In the genomic region with DNA sequence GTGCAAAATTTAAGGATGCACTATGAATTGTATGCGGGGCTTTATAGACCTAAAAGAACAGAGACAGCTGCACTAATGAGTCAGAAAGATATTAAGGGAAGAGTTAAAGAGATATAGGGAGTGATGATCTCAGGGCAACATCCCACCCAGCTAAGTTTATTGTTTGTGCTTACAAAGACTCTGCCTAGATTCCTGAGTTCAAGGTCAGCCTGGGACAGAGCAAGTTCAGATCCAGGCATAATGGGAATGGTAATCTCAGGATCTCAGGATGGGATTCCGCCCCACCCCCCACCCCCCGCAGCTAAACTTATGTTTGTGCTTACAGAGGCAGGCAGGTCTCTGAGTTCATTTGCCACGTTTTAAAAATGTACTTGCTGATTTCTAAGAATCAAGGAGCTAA, we compare ENCODE assay signal across 13 mouse cellular contexts. TPM values are rescaled to one million over a fixed set of nuclear protein-coding genes. Genes with fewer than 3 reads are reported as not detected.
"Had no signal": no experiment of that assay in that cellular context is flagged by ENCODE, and none has a peak within 500 bp of the region (broad histone marks: within the 10 kb centered on the region; RNA-seq: fewer than 3 reads in every experiment).

No protein-coding gene starts in this region.

- H3K9ac ChIP-seq: liver, embryonic 15.5 days; lung, embryonic 14.5 days; midbrain, embryonic 15.5 days; neural tube, embryonic 12.5 days had no signal

- DNase-seq: kidney, postnatal 14 days; lung, embryonic 14.5 days; thymus, postnatal 4 days had no signal

- H3K27ac ChIP-seq: left cerebral cortex, adult 2 months; limb, embryonic 10.5 days; liver, embryonic 15.5 days; macrophage; midbrain, embryonic 15.5 days; neural tube, embryonic 12.5 days; stomach, postnatal 0 days had no signal

- ATAC-seq: midbrain, embryonic 15.5 days had no signal

- H3K4me1 ChIP-seq: midbrain, embryonic 15.5 days had no signal

- H3K9me3 ChIP-seq: limb, embryonic 10.5 days; liver, embryonic 15.5 days; midbrain, embryonic 15.5 days; neural tube, embryonic 12.5 days had no signal

- H3K36me3 ChIP-seq: limb, embryonic 10.5 days; liver, embryonic 15.5 days; midbrain, embryonic 15.5 days; neural tube, embryonic 12.5 days had no signal

- H3K4me2 ChIP-seq: liver, embryonic 11.5 days; liver, embryonic 15.5 days; lung, embryonic 14.5 days; midbrain, embryonic 11.5 days; midbrain, embryonic 15.5 days; neural tube, embryonic 12.5 days had no signal

- H3K27me3 ChIP-seq: liver, embryonic 15.5 days; neural tube, embryonic 12.5 days had no signal

- H3K4me3 ChIP-seq: left cerebral cortex, adult 2 months; limb, embryonic 10.5 days; liver, embryonic 15.5 days; megakaryocyte, embryonic 14.5 days; midbrain, embryonic 15.5 days; neural tube, embryonic 12.5 days had no signal

RNA-seq across cellular contexts. Expression of gene Hopx, which starts 13.9 kb away (rescaled TPM):
- polyA plus RNA-seq: limb, embryonic 10.5 days had no signal
